Mouse (Mus musculus): Measurements from ENCODE around the gene Dock3.

DNA sequence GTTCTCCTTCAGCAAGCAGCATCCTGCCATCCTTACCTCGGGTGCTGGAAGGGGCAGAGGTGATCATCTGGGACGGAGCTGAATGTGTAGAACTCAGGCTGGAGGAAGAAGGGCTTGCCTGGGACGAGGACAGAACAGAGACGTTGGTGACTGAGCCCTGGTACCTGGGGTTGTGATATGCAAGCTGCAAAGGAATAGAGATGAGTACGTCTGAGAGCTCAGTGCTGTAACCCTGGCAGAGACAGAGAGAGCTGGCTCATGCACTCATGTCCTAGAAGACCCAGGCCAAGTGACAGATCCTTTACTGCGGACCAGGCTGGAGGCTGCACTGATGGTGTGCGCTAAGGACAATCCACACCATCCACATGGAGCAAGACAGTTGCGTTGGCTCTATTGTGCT lies 325.1 kb downstream of the Dock3 start:
- TF ChIP-seq CTCF (IDR thresholded peaks at IDR 0.05) = no peak
- TF ChIP-seq EP300 (IDR thresholded peaks at IDR 0.05; ENCODE audit: insufficient read depth, low read depth, low read length) = no peak

Data from heart, adult 2 months (tissue).